Mouse (Mus musculus) liver, embryonic 12.5 days (tissue): Measurements from ENCODE around the gene Syn1. TPM values are rescaled to one million over a fixed set of nuclear protein-coding genes. Genes with fewer than 3 reads are reported as not detected.
A peak's percentile ranks its signal among the peaks of the same experiment; 100 is the strongest.

Experiments
- ATAC-seq: fragments of 200-750 bp; cut with Nextera tagmentation; 2 replicates; pipeline ENCODE4 v1.8.0; 2017; ENCODE audit warnings: moderate number of reproducible peaks, mild to moderate bottlenecking, moderate library complexity
- H3K27ac ChIP-seq: fragments of 300-500 bp; sonication (generic); 2 replicates; pipeline ENCODE4 v1.5.1; 2016; ENCODE audit warnings: mild to moderate bottlenecking
- H3K27me3 ChIP-seq: fragments of 300-500 bp; sonication (generic); replicated peaks from 2 replicates; pipeline ENCODE4 v1.6.1; 2016; ENCODE audit warnings: mild to moderate bottlenecking, moderate library complexity
- H3K36me3 ChIP-seq: fragments of 300-500 bp; sonication (generic); 2 replicates; pipeline ENCODE4 v1.6.1; 2016; ENCODE audit warnings: mild to moderate bottlenecking, moderate library complexity
- H3K4me1 ChIP-seq: fragments of 300-500 bp; sonication (generic); 2 replicates; pipeline ENCODE4 v1.6.1; 2016
- H3K4me2 ChIP-seq: fragments of 300-500 bp; sonication (generic); 2 replicates; pipeline ENCODE4 v1.6.1; 2016; ENCODE audit warnings: mild to moderate bottlenecking, moderate library complexity
- H3K4me3 ChIP-seq: fragments of 300-500 bp; sonication (generic); 2 replicates; pipeline ENCODE4 v1.5.1; 2016; ENCODE audit warnings: mild to moderate bottlenecking, moderate library complexity
- H3K9ac ChIP-seq: fragments of 300-500 bp; sonication (generic); 2 replicates; pipeline ENCODE4 v1.6.1; 2016; ENCODE audit warnings: mild to moderate bottlenecking, moderate library complexity
- H3K9me3 ChIP-seq: fragments of 300-500 bp; sonication (generic); replicated peaks from 2 replicates; pipeline ENCODE4 v1.6.1; 2016; ENCODE audit warnings: mild to moderate bottlenecking, moderate library complexity
- whole genome bisulfite sequencing: fragments of 180-500 bp; shearing (Covaris S2); methylation state at CpG from one replicate; pipeline ENCODE4 v1.1.7; 2016; ENCODE audit not compliant: insufficient replicate concordance; 5-methylcytosine and 5-hydroxymethylcytosine counted together
- microRNA-seq: library from miRNA; unstranded; fragments of <30 nt; microRNA quantifications from one replicate; pipeline ENCODE4, GENCODE M21; 2017
- polyA plus RNA-seq: library from polyadenylated mRNA; unstranded; fragments of >200 nt; fragmentation: Nextera tagmentation; extraction: Ambion mirVana; gene quantifications from 2 replicates; pipeline ENCODE4 v1.2.1, GENCODE M21; 2016

The Syn1 gene
- polyA plus RNA-seq, 1 experiment from 2014 or later, result 0.04 TPM

- Histone ChIP-seq H3K36me3 (peaks cover 67% of the 10 kb centered on the region), H3K4me3 (no peak overlapping the region), H3K4me2 (no peak overlapping the region), H3K9me3 (no peaks in the 10 kb centered on the region), H3K9ac (no peak overlapping the region), H3K27ac (no peak overlapping the region), H3K4me1 (peaks cover 6% of the 10 kb centered on the region), H3K27me3 (no peaks in the 10 kb centered on the region)
- 87% methylated on average over 7 of the region's 7 CpGs for WGBS
- no peak for ATAC-seq
Measured at GRCm38 (mm10) chrX:20853794-20854193, 67.0 kb downstream of the Syn1 start.

GRCm38 (mm10) chrX:20848256-20848984 lies 72.4 kb downstream of the Syn1 start:
- Histone ChIP-seq H3K27ac (no peak overlapping the region), H3K4me1 (peaks cover 6% of the 10 kb centered on the region), H3K4me3 (peak overlapping the region; percentile 70), H3K9me3 (no peaks in the 10 kb centered on the region), H3K9ac (peak overlapping the region; percentile 73), H3K4me2 (peak overlapping the region; percentile 71), H3K36me3 (peaks cover 28% of the 10 kb centered on the region), H3K27me3 (no peaks in the 10 kb centered on the region)
- 9% methylated on average over 42 of the region's 42 CpGs for WGBS
- ATAC-seq, result peak; percentile 98

GRCm38 (mm10) chrX:20847816-20848215 lies 73.0 kb downstream of the Syn1 start:
- H3K4me1 ChIP-seq, result peaks cover 6% of the 10 kb centered on the region
- H3K9me3 ChIP-seq, result no peaks in the 10 kb centered on the region
- H3K27me3 ChIP-seq, result no peaks in the 10 kb centered on the region
- ATAC-seq, result no peak
- peak overlapping the region; percentile 71 for H3K4me2 ChIP-seq
- H3K9ac ChIP-seq, result 0 out of 2 replicates have a peak overlapping the region, but pooled peaks have one; percentile 12
- H3K4me3 ChIP-seq, result peak overlapping the region; percentile 70
- H3K27ac ChIP-seq, result no peak overlapping the region
- WGBS, result 24% methylated on average over 2 of the region's 2 CpGs
- peaks cover 22% of the 10 kb centered on the region for H3K36me3 ChIP-seq

GRCm38 (mm10) chrX:20847232-20847631 lies 73.6 kb downstream of the Syn1 start:
- no peak for ATAC-seq
- H3K4me1 ChIP-seq, result peaks cover 6% of the 10 kb centered on the region
- no peaks in the 10 kb centered on the region for H3K9me3 ChIP-seq
- no peaks in the 10 kb centered on the region for H3K27me3 ChIP-seq
- H3K36me3 ChIP-seq, result peaks cover 21% of the 10 kb centered on the region
- H3K27ac ChIP-seq, result no peak overlapping the region
- no peak overlapping the region for H3K4me3 ChIP-seq
- H3K4me2 ChIP-seq, result no peak overlapping the region
- 78% methylated on average over 3 of the region's 3 CpGs for WGBS
- H3K9ac ChIP-seq, result no peak overlapping the region

GRCm38 (mm10) chrX:20828934-20829333 lies 91.9 kb downstream of the Syn1 start:
- Histone ChIP-seq H3K4me1 (no peaks in the 10 kb centered on the region), H3K27ac (no peak overlapping the region), H3K9ac (no peak overlapping the region), H3K9me3 (no peaks in the 10 kb centered on the region), H3K4me3 (no peak overlapping the region), H3K27me3 (no peaks in the 10 kb centered on the region), H3K4me2 (no peak overlapping the region), H3K36me3 (no peaks in the 10 kb centered on the region)
- ATAC-seq, result no peak
- 17% methylated on average over 5 of the region's 5 CpGs for WGBS

- ATAC-seq, result 0 out of 2 replicates have a peak, but pooled peaks have one; percentile 8
Measured at GRCm38 (mm10) chrX:20819708-20820426, 100.9 kb downstream of the Syn1 start.

GRCm38 (mm10) chrX:20819204-20819628 lies 101.6 kb downstream of the Syn1 start:
- H3K27me3 ChIP-seq, result no peaks in the 10 kb centered on the region
- peak overlapping the region; percentile 46 for H3K9ac ChIP-seq
- peak; percentile 90 for ATAC-seq
- H3K4me2 ChIP-seq, result peak overlapping the region; percentile 71
- WGBS, result 12% methylated on average over 17 of the region's 19 CpGs
- peaks cover 8% of the 10 kb centered on the region for H3K4me1 ChIP-seq
- peak overlapping the region; percentile 40 for H3K4me3 ChIP-seq
- H3K27ac ChIP-seq, result no peak overlapping the region
- H3K9me3 ChIP-seq, result no peaks in the 10 kb centered on the region
- no peaks in the 10 kb centered on the region for H3K36me3 ChIP-seq

More at GRCm38 (mm10) chrX:20819708-20820426, 100.9 kb downstream of the Syn1 start:
- H3K27me3 ChIP-seq, result no peaks in the 10 kb centered on the region
- no peaks in the 10 kb centered on the region for H3K9me3 ChIP-seq
- no peak overlapping the region for H3K27ac ChIP-seq
- H3K4me3 ChIP-seq, result peak overlapping the region; percentile 40
- H3K4me2 ChIP-seq, result peak overlapping the region; percentile 71
- H3K9ac ChIP-seq, result peak overlapping the region; percentile 46; the same call in 1 of the 2 replicates
- H3K4me1 ChIP-seq, result peaks cover 8% of the 10 kb centered on the region
- WGBS, result 40% methylated on average over 8 of the region's 8 CpGs
- no peaks in the 10 kb centered on the region for H3K36me3 ChIP-seq

- no peak for ATAC-seq
- Histone ChIP-seq H3K4me2 (no peak overlapping the region), H3K4me1 (peaks cover 8% of the 10 kb centered on the region), H3K9me3 (no peaks in the 10 kb centered on the region), H3K9ac (no peak overlapping the region), H3K27me3 (no peaks in the 10 kb centered on the region), H3K4me3 (no peak overlapping the region), H3K27ac (no peak overlapping the region), H3K36me3 (no peaks in the 10 kb centered on the region)
- 49% methylated on average over 6 of the region's 6 CpGs for WGBS
Measured at GRCm38 (mm10) chrX:20816974-20817373, 103.8 kb downstream of the Syn1 start.

Small RNA genes lying within 50 kb of the gene (microRNA-seq; reads per million reads assigned to microRNA genes)
- gene Gm24824 (not detected), gene Mir5617 (not detected)

Other genes with a start within 250 kb of the Syn1 start
- gene Cdk16, start 233.1 kb downstream of the Syn1 start, polyA plus RNA-seq, result 64.9 and 66.2 TPM in 2 replicates
- 13.7 and 14.2 TPM in 2 replicates for gene Usp11, start 217.1 kb downstream of the Syn1 start, polyA plus RNA-seq
- gene Araf, start 123.2 kb downstream of the Syn1 start, polyA plus RNA-seq, result 58.9 and 62.8 TPM in 2 replicates
- gene Timp1, start 50.8 kb downstream of the Syn1 start, polyA plus RNA-seq, result 3.7 and 5.1 TPM in 2 replicates
- gene Cfp, start 10.6 kb upstream of the Syn1 start, polyA plus RNA-seq, result 11.7 and 13.1 TPM in 2 replicates
- 3.4 and 3.6 TPM in 2 replicates for gene Elk1, start 29.6 kb upstream of the Syn1 start, polyA plus RNA-seq
- 58.8 and 61.3 TPM in 2 replicates for gene Uxt, start 41.0 kb upstream of the Syn1 start, polyA plus RNA-seq
- 2.4 and 2.6 TPM in 2 replicates for gene Zfp182, start 141.3 kb upstream of the Syn1 start, polyA plus RNA-seq
- gene Spaca5, start 147.4 kb upstream of the Syn1 start, polyA plus RNA-seq, result not detected in 2 replicates
- 0.07 and 0.24 TPM in 2 replicates for gene Zfp300, start 168.5 kb upstream of the Syn1 start, polyA plus RNA-seq
- not detected in 2 replicates for gene Ssxa1, start 194.8 kb upstream of the Syn1 start, polyA plus RNA-seq